Mouse (Mus musculus) embryonic fibroblast, embryonic 13.5 days (primary cell): ENCODE measurements around the gene Nanos3.

Source experiments
- CTCF ChIP-seq: IDR thresholded peaks from 2 replicates; pipeline ENCODE4 v1.5.1; 2011; ENCODE audit warnings: mild to moderate bottlenecking, control low read depth, low read length, moderate library complexity, borderline replicate concordance; ENCODE audit not compliant: insufficient read depth
- POLR2A ChIP-seq: IDR thresholded peaks from 2 replicates; pipeline ENCODE4 v1.6.1; 2011; ENCODE audit warnings: low read depth, mild to moderate bottlenecking, control low read depth, low read length, moderate library complexity

- TF ChIP-seq CTCF (no peak), POLR2A (no peak)
Observed at GRCm38 (mm10) chr8:84132225-84132624, 52.8 kb downstream of the Nanos3 start.
